Mouse (Mus musculus): ENCODE data around the gene Tmod2. TPM values are rescaled to one million over a fixed set of nuclear protein-coding genes. Genes with fewer than 3 reads are reported as not detected.
"Not testable (repeated sequence)": the region's sequence is repeated elsewhere in the genome, so short reads cannot be mapped to it uniquely, and the experiment has no call there.

Gene Tmod2
- polyA plus RNA-seq, 1 experiment from 2014 or later = 348 TPM

- Histone ChIP-seq H3K9ac (ENCODE audit: low read depth, low read length) (no peak overlapping the region), H3K27me3 (ENCODE audit: control insufficient read depth, insufficient read depth, low read depth, low read length) (no peaks in the 10 kb centered on the region), H3K4me2 (ENCODE audit: low read length) (no peak overlapping the region), H3K4me3 (ENCODE audit: low read depth, low read length) (no peak overlapping the region), H3K27ac (ENCODE audit: low read length) (no peak overlapping the region), H3K4me1 (ENCODE audit: control insufficient read depth, insufficient read depth, low read length) (0 out of 2 replicates have a peak, but pooled peaks cover 2% of the 10 kb centered on the region), H3K36me3 (ENCODE audit: control insufficient read depth, insufficient read depth, low read length) (no peaks in the 10 kb centered on the region), H3K9me3 (replicated peaks; ENCODE audit: control insufficient read depth, low read length, poor library complexity, severe bottlenecking) (0 out of 2 replicates have a peak, but pooled peaks cover 3% of the 10 kb centered on the region)
- 91% methylated on average over 12 of the region's 12 CpGs for WGBS
- no peak for ATAC-seq
These were observed 64.1 kb downstream of the Tmod2 start for GRCm38 (mm10) chr9:75546885-75547553.

GRCm38 (mm10) chr9:75545514-75545913, 65.6 kb downstream of the Tmod2 start:
- H3K9ac ChIP-seq (ENCODE audit: low read depth, low read length) = no peak overlapping the region
- no peak overlapping the region for H3K27ac ChIP-seq (ENCODE audit: low read length)
- no peak overlapping the region for H3K4me3 ChIP-seq (ENCODE audit: low read depth, low read length)
- ATAC-seq = no peak
- H3K9me3 ChIP-seq (replicated peaks; ENCODE audit: control insufficient read depth, low read length, poor library complexity, severe bottlenecking) = 0 out of 2 replicates have a peak, but pooled peaks cover 1% of the 10 kb centered on the region
- no peaks in the 10 kb centered on the region for H3K36me3 ChIP-seq (ENCODE audit: control insufficient read depth, insufficient read depth, low read length)
- no peak overlapping the region for H3K4me2 ChIP-seq (ENCODE audit: low read length)
- H3K27me3 ChIP-seq (ENCODE audit: control insufficient read depth, insufficient read depth, low read depth, low read length) = no peaks in the 10 kb centered on the region
- no peaks in the 10 kb centered on the region for H3K4me1 ChIP-seq (ENCODE audit: control insufficient read depth, insufficient read depth, low read length)
- WGBS = 90% methylated on average over 8 of the region's 8 CpGs

- no peak overlapping the region for H3K27ac ChIP-seq (ENCODE audit: low read length)
- no peak overlapping the region for H3K9ac ChIP-seq (ENCODE audit: low read depth, low read length)
- no peaks in the 10 kb centered on the region for H3K27me3 ChIP-seq (ENCODE audit: control insufficient read depth, insufficient read depth, low read depth, low read length)
- no peaks in the 10 kb centered on the region for H3K4me1 ChIP-seq (ENCODE audit: control insufficient read depth, insufficient read depth, low read length)
- no peak overlapping the region for H3K4me3 ChIP-seq (ENCODE audit: low read depth, low read length)
- no peaks in the 10 kb centered on the region for H3K9me3 ChIP-seq (replicated peaks; ENCODE audit: control insufficient read depth, low read length, poor library complexity, severe bottlenecking)
- no peaks in the 10 kb centered on the region for H3K36me3 ChIP-seq (ENCODE audit: control insufficient read depth, insufficient read depth, low read length)
- H3K4me2 ChIP-seq (ENCODE audit: low read length) = no peak overlapping the region
- no peak for ATAC-seq
- WGBS = 24% methylated on average over 5 of the region's 5 CpGs
These were observed 69.6 kb downstream of the Tmod2 start for GRCm38 (mm10) chr9:75541497-75541896.

GRCm38 (mm10) chr9:75536422-75536821, 74.7 kb downstream of the Tmod2 start:
- H3K27me3 ChIP-seq (ENCODE audit: control insufficient read depth, insufficient read depth, low read depth, low read length) = no peaks in the 10 kb centered on the region
- H3K27ac ChIP-seq (ENCODE audit: low read length) = no peak overlapping the region

GRCm38 (mm10) chr9:75534431-75534962, 76.6 kb downstream of the Tmod2 start:
- H3K4me2 ChIP-seq (ENCODE audit: low read length) = no peak overlapping the region
- no peak overlapping the region for H3K27ac ChIP-seq (ENCODE audit: low read length)
- no peak overlapping the region for H3K9ac ChIP-seq (ENCODE audit: low read depth, low read length)
- H3K27me3 ChIP-seq (ENCODE audit: control insufficient read depth, insufficient read depth, low read depth, low read length) = no peaks in the 10 kb centered on the region
- no peaks in the 10 kb centered on the region for H3K9me3 ChIP-seq (replicated peaks; ENCODE audit: control insufficient read depth, low read length, poor library complexity, severe bottlenecking)
- no peaks in the 10 kb centered on the region for H3K4me1 ChIP-seq (ENCODE audit: control insufficient read depth, insufficient read depth, low read length)
- no peak for ATAC-seq
- no peak overlapping the region for H3K4me3 ChIP-seq (ENCODE audit: low read depth, low read length)
- WGBS = 92% methylated on average over 8 of the region's 8 CpGs
- no peaks in the 10 kb centered on the region for H3K36me3 ChIP-seq (ENCODE audit: control insufficient read depth, insufficient read depth, low read length)

More at GRCm38 (mm10) chr9:75536422-75536821, 74.7 kb downstream of the Tmod2 start:
- no peaks in the 10 kb centered on the region for H3K36me3 ChIP-seq (ENCODE audit: control insufficient read depth, insufficient read depth, low read length)
- H3K9ac ChIP-seq (ENCODE audit: low read depth, low read length) = no peak overlapping the region
- 74% methylated on average over 1 of the region's 1 CpGs for WGBS
- H3K4me1 ChIP-seq (ENCODE audit: control insufficient read depth, insufficient read depth, low read length) = no peaks in the 10 kb centered on the region
- H3K4me3 ChIP-seq (ENCODE audit: low read depth, low read length) = no peak overlapping the region
- ATAC-seq = no peak
- H3K4me2 ChIP-seq (ENCODE audit: low read length) = no peak overlapping the region
- no peaks in the 10 kb centered on the region for H3K9me3 ChIP-seq (replicated peaks; ENCODE audit: control insufficient read depth, low read length, poor library complexity, severe bottlenecking)

GRCm38 (mm10) chr9:75532989-75533388, 78.1 kb downstream of the Tmod2 start:
- not testable (repeated sequence) for ATAC-seq; H3K27me3 ChIP-seq (ENCODE audit: control insufficient read depth, insufficient read depth, low read depth, low read length); H3K36me3 ChIP-seq (ENCODE audit: control insufficient read depth, insufficient read depth, low read length); H3K9ac ChIP-seq (ENCODE audit: low read depth, low read length); H3K4me1 ChIP-seq (ENCODE audit: control insufficient read depth, insufficient read depth, low read length); H3K27ac ChIP-seq (ENCODE audit: low read length); H3K9me3 ChIP-seq (replicated peaks; ENCODE audit: control insufficient read depth, low read length, poor library complexity, severe bottlenecking); H3K4me3 ChIP-seq (ENCODE audit: low read depth, low read length); H3K4me2 ChIP-seq (ENCODE audit: low read length)
- WGBS = 78% methylated on average over 8 of the region's 9 CpGs

- Histone ChIP-seq H3K36me3 (ENCODE audit: control insufficient read depth, insufficient read depth, low read length) (0 out of 2 replicates have a peak, but pooled peaks cover under 1% of the 10 kb centered on the region), H3K4me1 (ENCODE audit: control insufficient read depth, insufficient read depth, low read length) (no peaks in the 10 kb centered on the region), H3K9me3 (replicated peaks; ENCODE audit: control insufficient read depth, low read length, poor library complexity, severe bottlenecking) (no peaks in the 10 kb centered on the region), H3K9ac (ENCODE audit: low read depth, low read length) (no peak overlapping the region), H3K4me2 (ENCODE audit: low read length) (no peak overlapping the region), H3K4me3 (ENCODE audit: low read depth, low read length) (no peak overlapping the region), H3K27ac (ENCODE audit: low read length) (no peak overlapping the region), H3K27me3 (ENCODE audit: control insufficient read depth, insufficient read depth, low read depth, low read length) (no peaks in the 10 kb centered on the region)
- WGBS = 94% methylated on average over 7 of the region's 7 CpGs
- no peak for ATAC-seq
These were observed 78.7 kb downstream of the Tmod2 start for GRCm38 (mm10) chr9:75532461-75532860.

- Histone ChIP-seq H3K4me2 (ENCODE audit: low read length) (no peak overlapping the region), H3K9ac (ENCODE audit: low read depth, low read length) (no peak overlapping the region), H3K36me3 (ENCODE audit: control insufficient read depth, insufficient read depth, low read length) (0 out of 2 replicates have a peak, but pooled peaks cover 2% of the 10 kb centered on the region), H3K4me1 (ENCODE audit: control insufficient read depth, insufficient read depth, low read length) (no peaks in the 10 kb centered on the region), H3K9me3 (replicated peaks; ENCODE audit: control insufficient read depth, low read length, poor library complexity, severe bottlenecking) (no peaks in the 10 kb centered on the region), H3K4me3 (ENCODE audit: low read depth, low read length) (no peak overlapping the region), H3K27ac (ENCODE audit: low read length) (no peak overlapping the region), H3K27me3 (ENCODE audit: control insufficient read depth, insufficient read depth, low read depth, low read length) (no peaks in the 10 kb centered on the region)
- ATAC-seq = no peak
- WGBS = 74% methylated on average over 5 of the region's 5 CpGs
These were observed 81.8 kb downstream of the Tmod2 start for GRCm38 (mm10) chr9:75529358-75529757.

- ATAC-seq = no peak
- H3K4me3 ChIP-seq (ENCODE audit: low read depth, low read length) = no peak overlapping the region
- H3K36me3 ChIP-seq (ENCODE audit: control insufficient read depth, insufficient read depth, low read length) = 0 out of 2 replicates have a peak, but pooled peaks cover 2% of the 10 kb centered on the region
- H3K27me3 ChIP-seq (ENCODE audit: control insufficient read depth, insufficient read depth, low read depth, low read length) = no peaks in the 10 kb centered on the region
- no peak overlapping the region for H3K9ac ChIP-seq (ENCODE audit: low read depth, low read length)
- H3K27ac ChIP-seq (ENCODE audit: low read length) = no peak overlapping the region
- H3K4me2 ChIP-seq (ENCODE audit: low read length) = no peak overlapping the region
- no peaks in the 10 kb centered on the region for H3K4me1 ChIP-seq (ENCODE audit: control insufficient read depth, insufficient read depth, low read length)
- no peaks in the 10 kb centered on the region for H3K9me3 ChIP-seq (replicated peaks; ENCODE audit: control insufficient read depth, low read length, poor library complexity, severe bottlenecking)
- WGBS = 96% methylated on average over 9 of the region's 9 CpGs
These were observed 83.0 kb downstream of the Tmod2 start for GRCm38 (mm10) chr9:75528096-75528495.
